Mouse (Mus musculus): Measurements from ENCODE around the gene Itpr2. TPM values are rescaled to one million over a fixed set of nuclear protein-coding genes. Genes with fewer than 3 reads are reported as not detected.

Gene Itpr2
- polyA plus RNA-seq, 1 experiment from 2014 or later = 4.3 TPM

DNA sequence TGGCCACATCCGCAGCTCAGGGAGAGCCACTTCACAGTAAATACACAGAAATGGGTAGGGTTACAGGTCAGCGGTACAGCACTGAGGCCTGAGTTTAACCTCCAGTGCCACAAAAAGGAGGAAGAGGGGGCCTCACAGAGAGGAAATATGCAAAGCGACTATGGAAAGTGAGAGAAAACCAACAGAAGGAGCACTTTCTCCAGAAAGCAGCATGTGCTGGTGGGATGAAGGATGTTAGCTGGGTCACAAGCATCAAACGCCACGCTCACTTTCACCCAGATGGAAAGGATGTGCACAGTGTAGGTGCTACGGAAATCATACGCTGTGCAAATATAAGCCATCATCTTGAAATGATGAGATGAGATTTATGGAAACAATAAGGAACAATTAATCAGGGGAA, 28.3 kb upstream of the Itpr2 start:
- Histone ChIP-seq H3K9me3 (no peaks in the 10 kb centered on the region), H3K27ac (no peak overlapping the region), H3K36me3 (no peaks in the 10 kb centered on the region), H3K4me1 (no peaks in the 10 kb centered on the region), H3K4me2 (replicated peaks) (no peak overlapping the region), H3K9ac (no peak overlapping the region), H3K4me3 (no peak overlapping the region), H3K27me3 (replicated peaks) (no peaks in the 10 kb centered on the region)
- 53% methylated on average over 7 of the region's 7 CpGs for WGBS
- no peak for ATAC-seq (ENCODE audit: low FRiP score, low read depth)

DNA sequence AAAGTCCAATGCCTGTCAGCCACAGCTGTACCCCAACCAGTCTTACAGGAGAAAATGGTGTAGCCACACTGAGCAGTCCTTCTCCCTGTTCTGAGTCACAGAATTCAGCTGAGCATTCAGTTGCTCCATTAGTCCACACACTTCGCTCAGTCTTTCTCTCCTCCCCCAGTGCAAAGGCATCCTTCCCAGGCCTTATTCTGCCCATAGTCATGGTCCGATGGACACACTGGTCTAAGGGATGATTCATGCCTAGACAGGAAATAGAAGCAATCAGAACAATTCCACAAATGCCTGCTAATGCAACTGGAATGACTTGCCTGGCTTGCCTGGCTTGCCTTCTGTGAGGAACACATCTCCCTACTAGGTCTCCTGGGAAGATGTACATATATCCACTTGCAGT, 25.5 kb upstream of the Itpr2 start:
- no peaks in the 10 kb centered on the region for H3K36me3 ChIP-seq
- H3K27me3 ChIP-seq (replicated peaks) = no peaks in the 10 kb centered on the region
- no peaks in the 10 kb centered on the region for H3K9me3 ChIP-seq
- no peak overlapping the region for H3K27ac ChIP-seq
- WGBS = 95% methylated on average over 2 of the region's 2 CpGs
- H3K4me2 ChIP-seq (replicated peaks) = no peak overlapping the region
- no peak overlapping the region for H3K9ac ChIP-seq
- no peak overlapping the region for H3K4me3 ChIP-seq
- no peak for ATAC-seq (ENCODE audit: low FRiP score, low read depth)
- H3K4me1 ChIP-seq = no peaks in the 10 kb centered on the region

DNA sequence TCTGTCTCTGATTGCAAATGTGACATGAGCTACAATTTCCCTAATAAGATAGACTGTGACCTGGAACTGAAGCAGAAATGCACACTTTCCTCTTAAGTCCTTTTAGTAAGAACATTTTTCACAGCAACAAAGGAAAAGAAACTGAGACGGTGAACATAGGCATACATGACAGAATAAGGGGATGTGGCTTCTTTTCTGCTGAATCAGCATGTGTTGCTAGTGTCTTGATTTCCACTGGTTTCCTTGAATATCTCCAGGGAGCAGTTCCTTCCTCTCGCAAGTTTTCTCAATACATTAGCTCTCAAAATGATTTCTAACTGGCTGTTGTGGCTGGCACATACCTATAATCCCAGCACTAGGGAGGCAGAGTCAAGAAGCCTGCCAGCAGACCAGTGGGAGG, 23.5 kb upstream of the Itpr2 start:
- H3K4me2 ChIP-seq (replicated peaks) = no peak overlapping the region
- H3K4me3 ChIP-seq = no peak overlapping the region
- no peak overlapping the region for H3K27ac ChIP-seq
- H3K9me3 ChIP-seq = no peaks in the 10 kb centered on the region
- H3K9ac ChIP-seq = no peak overlapping the region
- 78% methylated on average over 2 of the region's 2 CpGs for WGBS
- H3K4me1 ChIP-seq = no peaks in the 10 kb centered on the region
- no peak for ATAC-seq (ENCODE audit: low FRiP score, low read depth)
- no peaks in the 10 kb centered on the region for H3K27me3 ChIP-seq (replicated peaks)
- H3K36me3 ChIP-seq = no peaks in the 10 kb centered on the region

DNA sequence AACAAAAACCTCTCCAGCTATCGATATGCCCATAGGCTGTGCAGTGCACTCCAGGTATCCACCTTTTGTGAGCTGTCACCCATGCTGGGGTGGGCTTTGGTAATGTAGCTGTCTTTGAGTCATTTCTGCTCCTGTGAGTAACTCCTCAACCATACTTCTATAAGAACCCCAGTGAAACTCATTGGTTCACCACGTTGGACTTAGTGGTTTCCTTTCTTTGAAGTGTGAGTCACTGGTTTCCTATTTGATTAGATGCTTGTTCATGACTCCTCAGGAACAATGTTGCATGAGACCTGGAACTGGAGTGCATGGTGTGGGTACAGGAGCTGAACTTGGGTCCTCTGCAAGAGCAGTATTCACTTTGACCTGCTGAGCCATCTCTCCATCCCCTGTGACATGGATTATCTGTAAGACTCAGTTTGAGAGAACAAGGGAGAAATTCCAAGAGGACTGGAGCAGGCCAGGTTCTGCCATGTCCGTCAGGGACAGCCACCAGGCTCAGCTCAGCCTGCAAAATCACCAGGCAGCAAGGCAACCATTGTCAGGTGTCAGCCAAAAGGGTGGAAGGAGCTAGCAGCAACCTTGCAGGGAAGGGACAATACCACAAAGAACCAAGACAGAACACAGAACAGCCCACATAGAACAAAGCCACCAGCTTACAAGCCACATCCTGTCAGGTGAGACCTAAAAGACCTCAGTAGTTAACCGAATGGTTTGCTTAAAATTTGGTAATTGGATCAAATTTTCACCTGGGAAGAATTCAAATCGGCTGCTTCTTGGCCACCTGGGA, 19.6 kb upstream of the Itpr2 start:
- WGBS = 84% methylated on average over 5 of the region's 5 CpGs

DNA sequence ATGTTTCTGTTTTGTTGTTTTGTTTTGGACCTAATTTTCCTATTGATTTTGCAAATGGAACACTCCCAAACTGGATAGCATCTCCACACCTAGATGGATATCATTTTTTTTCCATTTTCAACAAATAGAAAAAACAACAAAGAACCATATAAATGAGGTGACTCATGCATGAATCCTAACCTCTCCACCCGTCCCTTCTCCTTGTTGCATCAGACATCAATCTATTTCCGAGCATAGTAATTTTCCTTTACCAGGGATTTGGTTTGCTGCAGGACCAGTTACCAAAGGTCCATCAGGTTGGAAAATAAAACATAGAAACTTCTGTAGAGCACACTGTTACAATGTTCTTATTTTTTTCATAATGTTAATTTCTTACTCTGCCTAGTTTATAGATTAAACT, 17.0 kb upstream of the Itpr2 start:
- no peak for ATAC-seq (ENCODE audit: low FRiP score, low read depth)
- Histone ChIP-seq H3K4me2 (replicated peaks) (no peak overlapping the region), H3K27me3 (replicated peaks) (no peaks in the 10 kb centered on the region), H3K4me1 (no peaks in the 10 kb centered on the region), H3K9ac (no peak overlapping the region), H3K36me3 (no peaks in the 10 kb centered on the region), H3K27ac (no peak overlapping the region), H3K4me3 (no peak overlapping the region), H3K9me3 (no peaks in the 10 kb centered on the region)
- WGBS = 65% methylated on average over 2 of the region's 2 CpGs

More for the DNA sequence above, 19.6 kb upstream of the Itpr2 start:
- Histone ChIP-seq H3K27me3 (replicated peaks) (no peaks in the 10 kb centered on the region), H3K36me3 (no peaks in the 10 kb centered on the region), H3K4me1 (no peaks in the 10 kb centered on the region), H3K9me3 (no peaks in the 10 kb centered on the region), H3K4me2 (replicated peaks) (no peak overlapping the region), H3K27ac (no peak overlapping the region), H3K9ac (no peak overlapping the region), H3K4me3 (no peak overlapping the region)
- no peak for ATAC-seq (ENCODE audit: low FRiP score, low read depth)

DNA sequence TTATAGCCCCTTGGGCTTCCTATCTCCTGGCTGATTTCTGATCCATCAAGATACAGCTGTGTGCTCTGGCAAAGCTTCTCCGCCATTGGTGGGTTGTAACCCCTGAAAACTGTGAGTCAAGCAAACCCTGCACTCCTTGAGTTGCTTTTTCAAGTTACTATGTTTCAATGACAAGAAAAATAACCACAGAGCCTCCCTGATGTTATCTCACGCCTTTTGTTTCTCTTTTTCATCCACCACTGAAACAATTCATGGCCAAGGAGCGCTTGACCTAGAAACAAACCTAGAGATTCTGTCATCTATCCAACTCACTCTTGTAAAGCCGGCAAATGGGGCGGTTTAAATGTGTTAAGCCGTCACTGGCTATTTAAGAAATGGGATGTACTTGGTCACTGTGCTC, 13.9 kb upstream of the Itpr2 start:
- ATAC-seq (ENCODE audit: low FRiP score, low read depth) = no peak
- Histone ChIP-seq H3K36me3 (no peaks in the 10 kb centered on the region), H3K9ac (no peak overlapping the region), H3K4me2 (replicated peaks) (no peak overlapping the region), H3K4me1 (no peaks in the 10 kb centered on the region), H3K27me3 (replicated peaks) (no peaks in the 10 kb centered on the region), H3K9me3 (no peaks in the 10 kb centered on the region), H3K4me3 (no peak overlapping the region), H3K27ac (no peak overlapping the region)
- WGBS = 75% methylated on average over 6 of the region's 6 CpGs

DNA sequence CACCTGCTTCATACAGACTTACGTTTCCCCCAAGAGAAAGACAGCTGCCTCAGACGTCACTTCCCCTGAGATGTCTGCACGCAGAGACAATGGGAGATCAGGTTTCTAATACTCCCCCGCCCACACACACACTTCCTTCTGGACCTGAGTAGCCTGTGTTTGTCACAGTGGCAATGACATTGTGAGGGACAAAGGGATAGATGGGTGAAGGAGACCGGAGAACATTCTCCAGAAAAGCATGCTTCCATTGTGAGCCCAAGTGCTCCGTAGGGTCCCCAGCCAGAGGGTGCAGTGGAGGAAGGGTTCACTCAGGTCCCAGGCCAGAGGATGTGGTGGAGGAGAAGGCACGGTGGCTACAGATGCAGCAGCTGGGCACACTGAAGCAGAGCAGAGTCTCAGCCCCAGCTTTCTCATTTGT, 12.5 kb upstream of the Itpr2 start:
- Histone ChIP-seq H3K4me1 (no peaks in the 10 kb centered on the region), H3K4me2 (replicated peaks) (no peak overlapping the region), H3K9me3 (no peaks in the 10 kb centered on the region), H3K9ac (no peak overlapping the region), H3K36me3 (no peaks in the 10 kb centered on the region), H3K27ac (no peak overlapping the region), H3K27me3 (replicated peaks) (no peaks in the 10 kb centered on the region), H3K4me3 (no peak overlapping the region)
- no peak for ATAC-seq (ENCODE audit: low FRiP score, low read depth)
- WGBS = 60% methylated on average over 7 of the region's 7 CpGs

DNA sequence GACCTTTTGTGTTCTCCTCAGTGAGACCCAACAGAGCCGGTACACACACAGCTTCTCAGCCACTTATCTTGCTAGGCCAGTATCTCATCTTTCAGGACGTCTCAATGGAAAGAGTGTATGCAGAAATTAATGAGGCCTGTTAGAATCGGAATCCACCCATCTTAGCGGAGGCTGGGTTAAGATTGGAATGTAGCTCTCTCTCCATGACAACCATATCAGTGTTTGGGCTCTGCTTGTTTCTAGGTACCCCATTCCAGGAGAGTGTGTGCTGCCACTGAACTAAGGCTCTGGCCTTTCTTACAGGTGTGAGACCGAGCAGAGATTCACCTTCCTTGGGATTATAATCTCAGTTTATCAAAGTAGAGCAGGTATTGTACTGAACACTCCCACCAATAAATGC, 11.9 kb upstream of the Itpr2 start:
- H3K4me1 ChIP-seq = no peaks in the 10 kb centered on the region
- H3K27me3 ChIP-seq (replicated peaks) = no peaks in the 10 kb centered on the region
- H3K4me2 ChIP-seq (replicated peaks) = no peak overlapping the region
- no peak overlapping the region for H3K27ac ChIP-seq
- H3K36me3 ChIP-seq = no peaks in the 10 kb centered on the region
- H3K9ac ChIP-seq = no peak overlapping the region
- WGBS = 71% methylated on average over 5 of the region's 5 CpGs
- no peak for ATAC-seq (ENCODE audit: low FRiP score, low read depth)
- no peak overlapping the region for H3K4me3 ChIP-seq
- H3K9me3 ChIP-seq = no peaks in the 10 kb centered on the region

DNA sequence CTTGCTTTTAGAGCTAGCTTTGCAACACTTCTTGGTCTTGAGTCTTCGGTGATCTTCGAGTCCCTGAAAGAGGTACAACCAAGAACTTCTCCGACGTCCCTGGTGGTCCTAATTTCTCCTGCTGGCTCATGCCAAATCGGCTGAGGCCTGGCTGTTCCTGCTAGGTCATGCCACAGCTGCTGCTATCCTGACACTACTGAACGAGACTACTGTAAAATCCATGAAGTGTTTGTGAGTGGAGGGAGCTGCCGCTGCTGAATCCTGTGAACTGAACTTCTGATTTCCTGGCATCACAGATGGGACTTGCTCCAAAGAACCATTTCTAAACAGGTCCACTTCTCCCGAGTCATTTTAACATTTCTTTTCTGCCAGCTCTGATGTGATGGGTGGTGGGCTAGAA, 11.4 kb upstream of the Itpr2 start:
- Histone ChIP-seq H3K4me1 (no peaks in the 10 kb centered on the region), H3K9ac (no peak overlapping the region), H3K27ac (no peak overlapping the region), H3K4me3 (no peak overlapping the region), H3K36me3 (no peaks in the 10 kb centered on the region), H3K9me3 (no peaks in the 10 kb centered on the region), H3K27me3 (replicated peaks) (no peaks in the 10 kb centered on the region), H3K4me2 (replicated peaks) (no peak overlapping the region)
- WGBS = 93% methylated on average over 8 of the region's 8 CpGs
- ATAC-seq (ENCODE audit: low FRiP score, low read depth) = no peak

DNA sequence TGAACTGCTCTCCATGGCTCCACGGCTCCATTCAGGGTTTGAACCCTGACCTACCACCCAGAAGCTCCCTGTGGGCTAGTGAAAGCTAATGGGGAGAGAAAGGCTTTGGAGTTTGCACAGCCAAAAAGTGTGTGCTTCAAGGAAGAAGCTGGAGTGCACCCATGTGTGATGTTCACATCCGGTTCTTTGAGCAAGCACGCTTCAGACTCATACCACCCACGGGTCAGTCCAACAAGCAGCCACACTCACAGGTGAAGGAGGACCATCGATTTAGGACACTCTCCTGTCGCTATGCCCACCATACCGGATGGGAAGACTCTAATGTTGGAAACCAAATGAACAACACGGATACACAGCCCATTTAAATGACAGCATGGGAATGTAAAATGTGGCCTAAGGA, 9.5 kb upstream of the Itpr2 start:
- no peak overlapping the region for H3K4me3 ChIP-seq
- WGBS = 85% methylated on average over 8 of the region's 8 CpGs
- no peak overlapping the region for H3K9ac ChIP-seq
- no peak for ATAC-seq (ENCODE audit: low FRiP score, low read depth)
- no peaks in the 10 kb centered on the region for H3K4me1 ChIP-seq
- no peaks in the 10 kb centered on the region for H3K9me3 ChIP-seq
- no peak overlapping the region for H3K4me2 ChIP-seq (replicated peaks)
- no peaks in the 10 kb centered on the region for H3K27me3 ChIP-seq (replicated peaks)
- no peaks in the 10 kb centered on the region for H3K36me3 ChIP-seq
- H3K27ac ChIP-seq = no peak overlapping the region

DNA sequence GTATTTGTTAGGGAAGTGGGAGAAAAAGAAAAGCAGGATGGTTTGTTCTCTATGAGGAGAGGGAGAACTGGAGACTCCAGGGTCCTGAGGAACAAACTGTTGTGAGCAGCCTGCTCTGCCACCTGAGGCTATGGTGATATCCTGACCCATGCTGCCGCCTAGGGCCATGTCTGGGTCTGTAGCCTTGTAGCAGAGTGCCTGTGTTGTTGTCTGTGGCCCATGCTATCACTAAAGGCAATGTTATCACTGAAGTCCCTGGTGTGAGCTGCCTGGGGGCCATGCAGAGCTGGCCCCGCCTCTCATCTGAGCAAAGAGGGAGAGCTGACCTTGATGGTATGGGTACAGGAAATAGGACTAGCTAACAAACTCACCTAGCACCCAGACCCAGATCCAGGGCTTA, 7.9 kb upstream of the Itpr2 start:
- Histone ChIP-seq H3K27ac (no peak overlapping the region), H3K9ac (no peak overlapping the region), H3K4me2 (replicated peaks) (no peak overlapping the region), H3K27me3 (replicated peaks) (no peaks in the 10 kb centered on the region), H3K9me3 (no peaks in the 10 kb centered on the region), H3K4me1 (no peaks in the 10 kb centered on the region), H3K36me3 (no peaks in the 10 kb centered on the region), H3K4me3 (no peak overlapping the region)
- 87% methylated on average over 2 of the region's 2 CpGs for WGBS
- ATAC-seq (ENCODE audit: low FRiP score, low read depth) = no peak

DNA sequence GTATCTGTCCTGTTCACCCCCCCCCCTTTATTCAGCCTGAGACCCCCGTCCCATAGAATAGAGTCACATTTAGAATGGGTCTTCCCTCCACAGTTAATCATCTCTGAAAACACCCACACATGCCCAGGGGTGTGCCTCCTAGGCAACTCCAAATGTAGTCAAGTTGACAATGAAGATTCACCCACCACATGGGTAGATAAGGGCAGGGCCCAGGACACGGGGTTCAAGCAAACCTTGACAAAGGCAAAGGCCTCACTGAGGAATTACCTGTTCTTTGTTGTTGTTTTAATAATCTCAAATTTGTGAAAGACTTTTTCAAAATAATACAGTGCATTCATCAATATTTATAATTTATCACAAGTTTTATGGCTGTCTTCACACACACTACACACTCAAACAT, 2.4 kb upstream of the Itpr2 start:
- ATAC-seq (ENCODE audit: low FRiP score, low read depth) = no peak
- H3K27ac ChIP-seq = no peak overlapping the region
- H3K4me2 ChIP-seq (replicated peaks) = no peak overlapping the region
- no peak overlapping the region for H3K4me3 ChIP-seq
- H3K9ac ChIP-seq = no peak overlapping the region
- no peaks in the 10 kb centered on the region for H3K36me3 ChIP-seq
- no peaks in the 10 kb centered on the region for H3K9me3 ChIP-seq
- peaks cover 12% of the 10 kb centered on the region for H3K4me1 ChIP-seq
- WGBS = 90% methylated on average over 2 of the region's 2 CpGs
- H3K27me3 ChIP-seq (replicated peaks) = peaks cover 26% of the 10 kb centered on the region

DNA sequence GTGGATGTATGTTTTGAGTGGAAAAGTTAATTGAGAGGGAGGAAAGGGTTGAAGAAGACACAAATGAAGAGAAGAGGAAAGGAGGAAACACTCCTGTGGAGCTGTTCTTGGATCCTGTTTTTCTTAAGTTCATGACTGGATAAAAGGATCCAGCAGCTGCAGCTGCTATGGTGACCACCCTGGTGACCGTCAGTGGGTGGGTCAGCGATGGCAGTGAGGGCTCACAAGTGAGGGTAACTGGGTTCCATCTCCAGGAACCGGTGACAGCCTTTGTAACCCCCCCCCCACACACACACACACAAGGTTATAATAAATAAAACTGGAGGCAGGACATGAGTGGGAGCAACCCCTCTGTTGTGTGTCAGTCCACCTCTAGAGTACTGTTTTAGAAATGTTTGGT, 833 bp upstream of the Itpr2 start:
- Histone ChIP-seq H3K4me3 (peak overlapping the region; percentile 74), H3K36me3 (no peaks in the 10 kb centered on the region), H3K4me2 (replicated peaks) (peak overlapping the region; percentile 91), H3K4me1 (peaks cover 12% of the 10 kb centered on the region), H3K9ac (no peak overlapping the region), H3K27me3 (replicated peaks) (peaks cover 26% of the 10 kb centered on the region), H3K27ac (no peak overlapping the region), H3K9me3 (no peaks in the 10 kb centered on the region)
- no peak for ATAC-seq (ENCODE audit: low FRiP score, low read depth)
- WGBS = 48% methylated on average over 3 of the region's 3 CpGs

All from neural tube, embryonic 12.5 days (tissue).